Mouse (Mus musculus) kidney, adult 2 months (tissue): ENCODE results near the gene 1110051M20Rik.

Experiments
- CTCF ChIP-seq: fragments of 200-500 bp; conservative IDR thresholded peaks from 2 replicates; pipeline ENCODE4 v1.5.1; 2011; ENCODE audit warnings: low read depth, mild to moderate bottlenecking, control low read depth, low read length, moderate library complexity, mixed read lengths; ENCODE audit not compliant: insufficient read depth, insufficient read length
- POLR2A ChIP-seq: fragments of 200-500 bp; IDR thresholded peaks from one replicate; pipeline ENCODE4 v1.6.1; 2011; ENCODE audit warnings: low read depth, low read length, control low read depth

- TF ChIP-seq CTCF (no peak), POLR2A (no peak)
Measured at GRCm38 (mm10) chr2:91440686-91441085, 3.8 kb downstream of the 1110051M20Rik start.
